Mouse (Mus musculus) hindbrain, embryonic 16.5 days (tissue): ENCODE results near the gene Entr1. TPM values are rescaled to one million over a fixed set of nuclear protein-coding genes. Genes with fewer than 3 reads are reported as not detected.

Experiments used
- ATAC-seq: fragments of 200-750 bp; cut with Nextera tagmentation; 2 replicates; pipeline ENCODE4 v1.8.0; 2017; ENCODE audit warnings: moderate TSS enrichment, moderate library complexity
- H3K27ac ChIP-seq: fragments of 300-500 bp; sonication (generic); 2 replicates; pipeline ENCODE4 v1.5.1; 2014; ENCODE audit warnings: low read depth, mild to moderate bottlenecking, control low read depth, low read length, moderate library complexity
- H3K27me3 ChIP-seq: fragments of 300-500 bp; sonication (generic); replicated peaks from 2 replicates; pipeline ENCODE4 v1.6.1; 2014; ENCODE audit warnings: low read length; ENCODE audit not compliant: control insufficient read depth, insufficient read depth
- H3K36me3 ChIP-seq: fragments of 300-500 bp; sonication (generic); 2 replicates; pipeline ENCODE4 v1.6.1; 2014; ENCODE audit warnings: mild to moderate bottlenecking, low read length, moderate library complexity, mixed read lengths; ENCODE audit not compliant: control insufficient read depth, insufficient read depth
- H3K4me1 ChIP-seq: fragments of 300-500 bp; sonication (generic); 2 replicates; pipeline ENCODE4 v1.6.1; 2014; ENCODE audit warnings: low read depth, low read length; ENCODE audit not compliant: control insufficient read depth, insufficient read depth
- H3K4me2 ChIP-seq: fragments of 300-500 bp; sonication (generic); 2 replicates; pipeline ENCODE4 v1.6.1; 2014; ENCODE audit warnings: mild to moderate bottlenecking, low read length, control low read depth, moderate library complexity
- H3K4me3 ChIP-seq: fragments of 300-500 bp; sonication (generic); 2 replicates; pipeline ENCODE4 v1.5.1; 2014; ENCODE audit warnings: mild to moderate bottlenecking, low read length, control low read depth, moderate library complexity
- H3K9ac ChIP-seq: fragments of 300-500 bp; sonication (generic); 2 replicates; pipeline ENCODE4 v1.6.1; 2014; ENCODE audit warnings: low read depth, mild to moderate bottlenecking, control low read depth, low read length, moderate library complexity
- H3K9me3 ChIP-seq: fragments of 300-500 bp; sonication (generic); 2 replicates; pipeline ENCODE4 v1.6.1; 2014; ENCODE audit warnings: mild to moderate bottlenecking, low read length, moderate library complexity; ENCODE audit not compliant: control insufficient read depth
- WGBS: fragments of 180-500 bp; shearing (Covaris S2); extraction: QIAGEN DNeasy Blood & Tissue Kit; methylation state at CpG from one replicate; pipeline ENCODE4 v1.1.7; 2014; 5-methylcytosine and 5-hydroxymethylcytosine counted together
- polyA plus RNA-seq: library from polyadenylated mRNA; unstranded; fragments of >200 nt; fragmentation: Nextera tagmentation; extraction: Ambion mirVana; gene quantifications from 2 replicates; pipeline ENCODE4 v1.2.1, GENCODE M21; 2015

Entr1 gene
- 158 and 169 TPM in 2 replicates for polyA plus RNA-seq

DNA sequence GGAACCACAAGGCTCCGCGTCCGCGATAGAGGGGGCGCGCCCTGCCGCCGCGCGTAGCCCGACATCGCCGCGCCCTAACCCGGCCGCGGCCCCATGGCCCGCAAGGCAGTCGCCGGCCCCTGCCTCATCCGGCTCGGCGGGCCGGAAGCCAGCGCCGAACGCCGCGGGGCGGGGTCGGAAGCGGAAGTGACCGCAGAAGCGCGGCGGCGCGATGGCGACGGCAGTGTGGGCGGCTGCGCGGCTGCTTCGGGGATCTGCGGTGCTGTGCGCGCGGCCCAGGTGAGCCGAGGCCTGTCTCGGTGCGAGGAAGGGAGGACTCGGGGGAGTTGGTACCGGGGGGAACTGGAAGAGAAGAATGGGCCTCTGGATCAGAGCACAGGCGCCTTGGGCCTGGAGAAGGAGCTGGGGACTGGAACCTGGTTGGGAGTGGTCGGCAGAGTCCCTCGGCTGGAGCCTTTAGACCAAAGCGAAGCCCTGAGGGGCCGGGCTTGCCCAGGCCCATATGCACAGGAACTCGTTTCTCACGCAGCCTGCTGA is at the start of gene Entr1, which contains the start of gene Pmpca:
Gene Entr1 (minus strand): TSS at position 163 of the 537 bp plus-strand sequence.
Gene Pmpca (plus strand): TSS at position 186 of the 537 bp plus-strand sequence.
- Histone ChIP-seq H3K27ac (peak within 1 kb of the TSS; percentile 81), H3K4me3 (peak within 1 kb of the TSS; percentile 95), H3K36me3 (peaks cover 63% of the 10 kb centered on the region), H3K27me3 (no peaks in the 10 kb centered on the region), H3K9ac (peak within 1 kb of the TSS; percentile 96), H3K9me3 (no peaks in the 10 kb centered on the region), H3K4me1 (peaks cover 22% of the 10 kb centered on the region), H3K4me2 (peak within 1 kb of the TSS; percentile 97)
- under 1% methylated on average over 60 of the region's 60 CpGs for WGBS
- peak; percentile 94 for ATAC-seq

GRCm38 (mm10) chr2:26438373-26438772 is 49.3 kb upstream of the Entr1 start:
- Histone ChIP-seq H3K9ac (no peak overlapping the region), H3K4me1 (peaks cover 12% of the 10 kb centered on the region), H3K4me2 (no peak overlapping the region), H3K4me3 (no peak overlapping the region), H3K27ac (no peak overlapping the region), H3K9me3 (no peaks in the 10 kb centered on the region), H3K36me3 (peaks cover 25% of the 10 kb centered on the region), H3K27me3 (no peaks in the 10 kb centered on the region)
- 91% methylated on average over 7 of the region's 7 CpGs for WGBS
- ATAC-seq = no peak

GRCm38 (mm10) chr2:26437221-26437620 is 48.1 kb upstream of the Entr1 start:
- no peak overlapping the region for H3K4me3 ChIP-seq
- WGBS = 80% methylated on average over 4 of the region's 4 CpGs
- no peaks in the 10 kb centered on the region for H3K27me3 ChIP-seq
- H3K4me1 ChIP-seq = peaks cover 6% of the 10 kb centered on the region; the same call in 1 of the 2 replicates
- H3K9me3 ChIP-seq = no peaks in the 10 kb centered on the region
- no peak for ATAC-seq
- H3K9ac ChIP-seq = no peak overlapping the region
- no peak overlapping the region for H3K4me2 ChIP-seq
- peaks cover 28% of the 10 kb centered on the region for H3K36me3 ChIP-seq
- H3K27ac ChIP-seq = no peak overlapping the region

GRCm38 (mm10) chr2:26434791-26435572 is 45.9 kb upstream of the Entr1 start:
- no peak for ATAC-seq
- H3K36me3 ChIP-seq = peaks cover 28% of the 10 kb centered on the region

GRCm38 (mm10) chr2:26429851-26430250 is 40.7 kb upstream of the Entr1 start:
- Histone ChIP-seq H3K9me3 (no peaks in the 10 kb centered on the region), H3K4me3 (no peak overlapping the region), H3K27me3 (no peaks in the 10 kb centered on the region), H3K4me2 (no peak overlapping the region), H3K27ac (no peak overlapping the region), H3K9ac (no peak overlapping the region), H3K36me3 (peaks cover 56% of the 10 kb centered on the region), H3K4me1 (no peaks in the 10 kb centered on the region)
- no peak for ATAC-seq
- 76% methylated on average over 5 of the region's 5 CpGs for WGBS

More at GRCm38 (mm10) chr2:26434791-26435572, 45.9 kb upstream of the Entr1 start:
- WGBS = 92% methylated on average over 7 of the region's 7 CpGs
- peaks cover 6% of the 10 kb centered on the region; the same call in 1 of the 2 replicates for H3K4me1 ChIP-seq
- H3K4me2 ChIP-seq = no peak overlapping the region
- no peak overlapping the region for H3K9ac ChIP-seq
- H3K4me3 ChIP-seq = no peak overlapping the region
- no peaks in the 10 kb centered on the region for H3K27me3 ChIP-seq
- H3K27ac ChIP-seq = no peak overlapping the region
- no peaks in the 10 kb centered on the region for H3K9me3 ChIP-seq

GRCm38 (mm10) chr2:26424541-26424940 is 35.4 kb upstream of the Entr1 start:
- H3K9ac ChIP-seq = no peak overlapping the region
- no peaks in the 10 kb centered on the region for H3K4me1 ChIP-seq
- H3K9me3 ChIP-seq = no peaks in the 10 kb centered on the region
- WGBS = 95% methylated on average over 2 of the region's 2 CpGs
- H3K27me3 ChIP-seq = no peaks in the 10 kb centered on the region
- H3K4me3 ChIP-seq = no peak overlapping the region
- peaks cover 74% of the 10 kb centered on the region for H3K36me3 ChIP-seq
- no peak for ATAC-seq
- H3K27ac ChIP-seq = no peak overlapping the region
- no peak overlapping the region for H3K4me2 ChIP-seq

DNA sequence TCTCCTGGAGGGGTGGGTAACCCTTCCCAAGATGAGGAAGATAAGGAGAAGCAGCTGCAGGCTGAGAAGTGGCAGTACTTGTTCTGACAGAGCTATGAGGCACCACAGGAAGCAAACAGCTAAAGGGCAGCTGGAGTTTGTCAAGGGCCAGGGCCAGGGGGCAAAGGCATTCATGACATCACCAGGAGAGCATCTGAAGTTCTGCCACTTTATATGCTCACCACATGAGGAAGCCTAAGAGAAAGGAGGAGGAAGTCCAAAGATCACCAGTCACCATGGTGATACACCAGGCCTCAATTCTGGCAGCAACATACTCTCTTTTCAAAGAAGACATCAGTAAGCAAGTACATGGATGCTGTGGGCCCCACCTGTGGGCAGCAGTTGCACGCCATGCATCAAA is 34.0 kb upstream of the Entr1 start:
- Histone ChIP-seq H3K4me2 (no peak overlapping the region), H3K4me3 (no peak overlapping the region), H3K9ac (no peak overlapping the region), H3K9me3 (no peaks in the 10 kb centered on the region), H3K4me1 (no peaks in the 10 kb centered on the region), H3K36me3 (peaks cover 69% of the 10 kb centered on the region), H3K27me3 (no peaks in the 10 kb centered on the region), H3K27ac (no peak overlapping the region)
- 88% methylated on average over 1 of the region's 1 CpGs for WGBS
- ATAC-seq = no peak

DNA sequence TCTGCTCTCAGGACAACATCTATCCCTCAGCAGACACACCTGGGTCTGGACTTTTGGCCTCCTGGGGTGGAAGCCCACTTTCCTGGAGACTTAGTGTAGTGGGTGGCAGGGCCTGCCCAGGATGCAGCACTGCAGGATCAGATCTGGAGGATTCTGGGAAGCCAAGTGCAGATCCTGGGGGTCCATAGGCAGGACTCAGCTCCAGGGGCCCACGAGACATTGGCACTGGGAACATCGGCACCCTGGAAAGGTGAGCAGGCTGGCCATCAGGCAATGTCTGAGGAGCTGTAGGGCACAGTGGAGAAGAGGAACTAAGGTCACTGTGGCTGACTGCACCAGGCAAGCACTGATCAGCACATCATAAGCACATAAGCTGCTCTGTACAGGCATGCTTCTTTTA is 32.9 kb upstream of the Entr1 start:
- Histone ChIP-seq H3K36me3 (peaks cover 66% of the 10 kb centered on the region), H3K27ac (no peak overlapping the region), H3K9ac (no peak overlapping the region), H3K4me3 (no peak overlapping the region), H3K4me1 (no peaks in the 10 kb centered on the region), H3K27me3 (no peaks in the 10 kb centered on the region), H3K4me2 (no peak overlapping the region), H3K9me3 (no peaks in the 10 kb centered on the region)
- ATAC-seq = no peak
- 96% methylated on average over 2 of the region's 2 CpGs for WGBS

GRCm38 (mm10) chr2:26418120-26418519 is 29.0 kb upstream of the Entr1 start:
- Histone ChIP-seq H3K9me3 (no peaks in the 10 kb centered on the region), H3K9ac (no peak overlapping the region), H3K27me3 (no peaks in the 10 kb centered on the region), H3K4me1 (no peaks in the 10 kb centered on the region), H3K4me2 (no peak overlapping the region), H3K27ac (no peak overlapping the region), H3K4me3 (no peak overlapping the region), H3K36me3 (peaks cover 57% of the 10 kb centered on the region)
- 93% methylated on average over 1 of the region's 1 CpGs for WGBS
- no peak for ATAC-seq
